ENCODE assay signal across 16 mouse cellular contexts in genomic region chr14:23084797-23085196, GRCm38 (mm10).
A peak's percentile ranks its signal among the peaks of the same experiment; 100 is the strongest.
DNase-seq lines count a peak whose midpoint lies in the region; ATAC-seq lines count a peak whose summit lies in the region.
"Had no signal": no experiment of that assay in that cellular context is flagged by ENCODE, and none has a peak within 500 bp of the region (broad histone marks: within the 10 kb centered on the region; RNA-seq: fewer than 3 reads in every experiment).

No protein-coding gene starts in this region.

- no peak overlapping the region for H3K4me2 ChIP-seq in lung, embryonic 15.5 days
- H3K4me2 ChIP-seq: heart, embryonic 15.5 days; midbrain, embryonic 13.5 days had no signal

- H3K27me3 ChIP-seq in lung, embryonic 15.5 days, result no peaks in the 10 kb centered on the region
- H3K27me3 ChIP-seq: heart, embryonic 15.5 days; midbrain, embryonic 13.5 days had no signal

- no peaks in the 10 kb centered on the region for H3K36me3 ChIP-seq in lung, embryonic 15.5 days
- H3K36me3 ChIP-seq: heart, embryonic 15.5 days; midbrain, embryonic 13.5 days had no signal

- H3K4me1 ChIP-seq in lung, embryonic 15.5 days, result peaks cover 9% of the 10 kb centered on the region
- H3K4me1 ChIP-seq: heart, embryonic 15.5 days; midbrain, embryonic 13.5 days had no signal

- H3K9me3 ChIP-seq in lung, embryonic 15.5 days, result no peaks in the 10 kb centered on the region
- H3K9me3 ChIP-seq: heart, embryonic 15.5 days; midbrain, embryonic 13.5 days had no signal

- no peak overlapping the region for H3K27ac ChIP-seq in lung, embryonic 15.5 days
- H3K27ac ChIP-seq: heart, embryonic 15.5 days; layer of hippocampus, adult 2 months; midbrain, embryonic 13.5 days had no signal

- no peak overlapping the region for H3K9ac ChIP-seq in lung, embryonic 15.5 days
- H3K9ac ChIP-seq: heart, embryonic 15.5 days; liver, postnatal 0 days; midbrain, embryonic 13.5 days had no signal

- DNase-seq in heart, adult 8-10 months (ENCODE audit: low spot score), result peak; percentile 1
- no peak for DNase-seq in heart, adult 11 months
- peak; percentile 26 for DNase-seq in urinary bladder, postnatal 25 days (ENCODE audit: low spot score)
- DNase-seq in urinary bladder, adult 2 months (ENCODE audit: low spot score), result no peak
- DNase-seq in natural killer cell, adult 2 months (ENCODE audit: low spot score in 2 of 2), result no peak
- DNase-seq in thymus, postnatal 4 days, result no peak
- no peak for DNase-seq in layer of hippocampus, postnatal 36 days
- DNase-seq: B cell, adult 2 months; cerebellum, adult 11-12 months; left cerebral cortex, postnatal 4 days; liver, postnatal 0 days had no signal

- no peak overlapping the region for H3K4me3 ChIP-seq in lung, embryonic 15.5 days
- H3K4me3 ChIP-seq: heart, embryonic 15.5 days; layer of hippocampus, adult 2 months; midbrain, embryonic 13.5 days had no signal

- 39% methylated on average over 1 of the region's 1 CpGs for WGBS in lung, embryonic 15.5 days

- ATAC-seq in lung, embryonic 15.5 days (ENCODE audit: borderline replicate concordance, extremely low read depth, low FRiP score, low TSS enrichment), result peak; percentile 46; the same call in 1 of the 2 replicates
- ATAC-seq: hindbrain, embryonic 16.5 days; liver, postnatal 0 days; midbrain, embryonic 13.5 days had no signal

Comparison
In these comparisons a context has a peak if more than half of its experiments do, and no peak if none do; other contexts are left out.
1. DNase-seq: peak in heart, adult 8-10 months (single experiment) and urinary bladder, postnatal 25 days (single experiment); none in heart, adult 11 months (single experiment), urinary bladder, adult 2 months (single experiment), natural killer cell, adult 2 months (0 of 2), thymus, postnatal 4 days (single experiment) and layer of hippocampus, postnatal 36 days (0 of 2).